7 mouse cellular contexts compared by ENCODE assay signal in the genomic region with DNA sequence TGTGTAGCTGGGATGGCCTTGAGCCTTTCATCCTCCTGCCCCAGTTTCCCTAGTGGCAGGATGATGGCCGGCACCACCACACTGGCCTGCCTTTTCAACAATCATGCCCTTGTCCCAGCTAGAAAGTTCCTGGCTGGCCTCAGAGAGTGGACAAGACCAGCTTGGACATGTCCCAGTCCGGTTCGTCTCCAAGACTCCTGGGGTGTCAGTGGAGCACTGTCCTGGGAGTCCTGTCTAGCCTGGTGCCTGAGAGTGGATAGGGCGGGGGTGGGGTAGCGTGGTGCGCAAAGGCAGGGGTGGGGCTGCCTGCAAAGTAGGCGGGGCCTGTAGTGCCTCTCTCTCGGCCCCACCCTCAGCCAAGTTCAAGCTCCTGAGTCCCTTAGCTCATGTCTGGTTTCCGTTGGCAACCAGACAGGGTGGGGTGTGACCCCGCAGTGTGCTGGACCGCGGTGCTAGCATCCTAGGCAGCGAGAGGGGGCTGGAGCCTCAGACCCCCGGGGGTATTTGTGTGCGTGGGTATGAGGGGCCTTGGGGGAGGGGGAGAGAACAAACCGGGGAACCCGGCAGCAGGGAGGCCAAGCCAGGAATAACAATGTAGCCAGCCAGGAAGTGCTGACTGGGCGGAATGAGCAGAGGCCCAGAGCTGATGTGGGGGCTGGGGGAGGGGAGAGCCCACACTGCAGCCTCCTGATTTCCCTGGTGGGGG. TPM values are rescaled to one million over a fixed set of nuclear protein-coding genes. Genes with fewer than 3 reads are reported as not detected.
DNase-seq lines count a peak whose midpoint lies in the region; ATAC-seq and TF ChIP-seq lines count a peak whose summit lies in the region.

No protein-coding gene starts in this region.

- TF ChIP-seq POLR2A in ES-Bruce4 (IDR thresholded peaks at IDR 0.05; ENCODE audit: insufficient read depth, low read length), result no peak
- no peak for TF ChIP-seq POLR2A in lung, adult 2 months (IDR thresholded peaks at IDR 0.05; ENCODE audit: borderline replicate concordance, extremely low read depth, low read depth, low read length)

- H3K27me3 ChIP-seq in ES-Bruce4 (ENCODE audit: control insufficient read depth, insufficient read depth, low read length, poor library complexity, severe bottlenecking), result no peaks in the 10 kb centered on the region
- peaks cover 2% of the 10 kb centered on the region; the same call in 1 of the 2 replicates for H3K27me3 ChIP-seq in embryonic facial prominence, embryonic 11.5 days (ENCODE audit: control insufficient read depth, insufficient read depth, low read length)
- peaks cover 5% of the 10 kb centered on the region; the same call in 1 of the 2 replicates for H3K27me3 ChIP-seq in heart, embryonic 12.5 days (replicated peaks)
- H3K27me3 ChIP-seq in kidney, embryonic 14.5 days (ENCODE audit: control insufficient read depth, insufficient read depth, low read length), result 0 out of 2 replicates have a peak, but pooled peaks cover 5% of the 10 kb centered on the region
- H3K27me3 ChIP-seq in neural tube, embryonic 15.5 days (replicated peaks), result no peaks in the 10 kb centered on the region

- peak overlapping the region; percentile 52 for H3K27ac ChIP-seq in ES-Bruce4 (ENCODE audit: insufficient read depth, low read length)
- peak overlapping the region; percentile 89 for H3K27ac ChIP-seq in embryonic facial prominence, embryonic 11.5 days (replicated peaks; ENCODE audit: low read depth, low read length)
- peak overlapping the region; percentile 93 for H3K27ac ChIP-seq in heart, embryonic 12.5 days (ENCODE audit: poor library complexity, severe bottlenecking)
- peak overlapping the region; percentile 94 for H3K27ac ChIP-seq in kidney, embryonic 14.5 days (ENCODE audit: low read depth, low read length)
- H3K27ac ChIP-seq in neural tube, embryonic 15.5 days (replicated peaks), result peak overlapping the region; percentile 82

- peaks cover 8% of the 10 kb centered on the region for H3K4me1 ChIP-seq in ES-Bruce4 (ENCODE audit: control insufficient read depth, insufficient read depth, low read length)
- H3K4me1 ChIP-seq in embryonic facial prominence, embryonic 11.5 days (ENCODE audit: control insufficient read depth, insufficient read depth, low read length), result peaks cover 18% of the 10 kb centered on the region
- peaks cover 59% of the 10 kb centered on the region for H3K4me1 ChIP-seq in heart, embryonic 12.5 days (replicated peaks)
- H3K4me1 ChIP-seq in kidney, embryonic 14.5 days (ENCODE audit: control insufficient read depth, insufficient read depth, low read length), result peaks cover 34% of the 10 kb centered on the region
- peaks cover 34% of the 10 kb centered on the region for H3K4me1 ChIP-seq in lung, adult 2 months (ENCODE audit: control insufficient read depth, insufficient read depth, low read length)
- peaks cover 50% of the 10 kb centered on the region for H3K4me1 ChIP-seq in neural tube, embryonic 15.5 days

- peak; percentile 94 for DNase-seq in ZHBTc4 (ENCODE audit: low read depth, low spot score)
- peak; percentile 88 for DNase-seq in embryonic facial prominence, embryonic 11.5 days (ENCODE audit: low spot score)
- peak; percentile 60 for DNase-seq in lung, adult 2 months

- TF ChIP-seq CTCF in ES-Bruce4 (IDR thresholded peaks at IDR 0.05; ENCODE audit: low read depth, low read length), result no peak
- no peak for TF ChIP-seq CTCF in lung, adult 2 months (IDR thresholded peaks at IDR 0.05; ENCODE audit: insufficient read depth, low read length)

- H3K36me3 ChIP-seq in ES-Bruce4 (ENCODE audit: control insufficient read depth, insufficient read depth, low read length, poor library complexity, severe bottlenecking), result no peaks in the 10 kb centered on the region
- no peaks in the 10 kb centered on the region for H3K36me3 ChIP-seq in embryonic facial prominence, embryonic 11.5 days (replicated peaks; ENCODE audit: control insufficient read depth, insufficient read depth, low read depth, low read length)
- H3K36me3 ChIP-seq in heart, embryonic 12.5 days, result peaks cover 76% of the 10 kb centered on the region
- peaks cover 56% of the 10 kb centered on the region for H3K36me3 ChIP-seq in kidney, embryonic 14.5 days (ENCODE audit: control insufficient read depth, insufficient read depth, low read length)
- peaks cover 47% of the 10 kb centered on the region for H3K36me3 ChIP-seq in neural tube, embryonic 15.5 days

- H3K9me3 ChIP-seq in ES-Bruce4 (replicated peaks; ENCODE audit: control insufficient read depth, insufficient read depth, low read length, poor library complexity, severe bottlenecking), result no peaks in the 10 kb centered on the region
- no peaks in the 10 kb centered on the region for H3K9me3 ChIP-seq in embryonic facial prominence, embryonic 11.5 days (replicated peaks; ENCODE audit: control insufficient read depth, low read length)
- no peaks in the 10 kb centered on the region for H3K9me3 ChIP-seq in heart, embryonic 12.5 days (replicated peaks)
- H3K9me3 ChIP-seq in kidney, embryonic 14.5 days (ENCODE audit: control insufficient read depth, low read length), result no peaks in the 10 kb centered on the region
- no peaks in the 10 kb centered on the region for H3K9me3 ChIP-seq in neural tube, embryonic 15.5 days (replicated peaks)

- H3K4me3 ChIP-seq in ES-Bruce4 (ENCODE audit: low read depth, low read length), result peak overlapping the region; percentile 17
- no peak overlapping the region for H3K4me3 ChIP-seq in embryonic facial prominence, embryonic 11.5 days (ENCODE audit: low read depth, low read length)
- H3K4me3 ChIP-seq in heart, embryonic 12.5 days, result peak overlapping the region; percentile 19; the same call in 1 of the 2 replicates
- peak overlapping the region; percentile 14; the same call in 1 of the 2 replicates for H3K4me3 ChIP-seq in kidney, embryonic 14.5 days (ENCODE audit: low read length)
- no peak overlapping the region for H3K4me3 ChIP-seq in lung, adult 2 months (replicated peaks; ENCODE audit: extremely low read depth, low read depth, low read length)
- H3K4me3 ChIP-seq in neural tube, embryonic 15.5 days (replicated peaks), result no peak overlapping the region

- H3K9ac ChIP-seq in ES-Bruce4 (ENCODE audit: low read depth, poor library complexity, severe bottlenecking), result peak overlapping the region; percentile 39; the same call in 1 of the 2 replicates
- peak overlapping the region; percentile 18; the same call in 1 of the 2 replicates for H3K9ac ChIP-seq in embryonic facial prominence, embryonic 11.5 days (replicated peaks; ENCODE audit: low read length)
- peak overlapping the region; percentile 61 for H3K9ac ChIP-seq in heart, embryonic 12.5 days
- peak overlapping the region; percentile 29 for H3K9ac ChIP-seq in kidney, embryonic 14.5 days (ENCODE audit: low read depth, low read length)
- 0 out of 2 replicates have a peak overlapping the region, but pooled peaks have one; percentile 17 for H3K9ac ChIP-seq in neural tube, embryonic 15.5 days (replicated peaks)

- no peak for TF ChIP-seq EP300 in ES-Bruce4 (IDR thresholded peaks at IDR 0.05; ENCODE audit: insufficient read depth, low read depth, low read length)

- ATAC-seq in embryonic facial prominence, embryonic 11.5 days (replicated peaks; ENCODE audit: insufficient number of reproducible peaks, low FRiP score, low TSS enrichment, low read depth), result peak; percentile 76
- ATAC-seq in heart, embryonic 12.5 days (ENCODE audit: insufficient number of reproducible peaks, low FRiP score), result peak; percentile 86
- ATAC-seq in kidney, embryonic 14.5 days (ENCODE audit: low FRiP score, low TSS enrichment), result peak; percentile 85
- ATAC-seq in neural tube, embryonic 15.5 days (ENCODE audit: low FRiP score), result peak; percentile 48

- 3% methylated on average over 18 of the region's 18 CpGs for WGBS in embryonic facial prominence, embryonic 11.5 days
- WGBS in heart, embryonic 12.5 days, result 9% methylated on average over 18 of the region's 18 CpGs
- 4% methylated on average over 18 of the region's 18 CpGs for WGBS in kidney, embryonic 14.5 days
- 11% methylated on average over 18 of the region's 18 CpGs for WGBS in lung, adult 2 months
- 10% methylated on average over 17 of the region's 18 CpGs for WGBS in neural tube, embryonic 15.5 days

- peak overlapping the region; percentile 34 for H3K4me2 ChIP-seq in embryonic facial prominence, embryonic 11.5 days (ENCODE audit: low read depth, low read length)
- H3K4me2 ChIP-seq in heart, embryonic 12.5 days, result peak overlapping the region; percentile 53
- peak overlapping the region; percentile 37 for H3K4me2 ChIP-seq in kidney, embryonic 14.5 days (replicated peaks; ENCODE audit: low read depth, low read length)
- peak overlapping the region; percentile 25; the same call in 1 of the 2 replicates for H3K4me2 ChIP-seq in neural tube, embryonic 15.5 days

RNA-seq across cellular contexts. Expression of a gene that starts 8.8 kb away (rescaled TPM):
- 4.8 and 5.3 TPM in 2 replicates for polyA plus RNA-seq in ES-Bruce4 (2011; ENCODE audit: insufficient read depth, insufficient read length, low read depth, missing spikeins)
- polyA plus RNA-seq in embryonic facial prominence, embryonic 11.5 days (2014; fragmentation: Nextera tagmentation; extraction: Ambion mirVana), result 3.4 and 4.1 TPM in 2 replicates
- polyA plus RNA-seq in heart, embryonic 12.5 days (2016; fragmentation: Nextera tagmentation; extraction: Ambion mirVana), result 2.9 and 4.3 TPM in 2 replicates
- 14.9 and 16.4 TPM in 2 replicates for polyA plus RNA-seq in kidney, embryonic 14.5 days (2014; fragmentation: Nextera tagmentation; extraction: Ambion mirVana)
- 8.8 and 10.1 TPM in 2 replicates for polyA plus RNA-seq in lung, adult 2 months (2012; rRNA removed)
- 2.5 and 9.3 TPM in 2 replicates for polyA plus RNA-seq in neural tube, embryonic 15.5 days (2015; fragmentation: Nextera tagmentation; extraction: Ambion mirVana)

RNA-seq across cellular contexts. Expression of a gene that starts 12.9 kb away (rescaled TPM):
- polyA plus RNA-seq in ES-Bruce4 (2011; ENCODE audit: insufficient read depth, insufficient read length, low read depth, missing spikeins), result 1.1 TPM in 1 of 2 replicates, not detected in the other
- polyA plus RNA-seq in embryonic facial prominence, embryonic 11.5 days (2014; fragmentation: Nextera tagmentation; extraction: Ambion mirVana), result 0.63 TPM in 1 of 2 replicates, not detected in the other
- 1.2 and 1.8 TPM in 2 replicates for polyA plus RNA-seq in heart, embryonic 12.5 days (2016; fragmentation: Nextera tagmentation; extraction: Ambion mirVana)
- polyA plus RNA-seq in kidney, embryonic 14.5 days (2014; fragmentation: Nextera tagmentation; extraction: Ambion mirVana), result 0.61 and 1.5 TPM in 2 replicates
- polyA plus RNA-seq in lung, adult 2 months (2012; rRNA removed), result 3.6 and 5.9 TPM in 2 replicates
- 3.4 and 3.6 TPM in 2 replicates for polyA plus RNA-seq in neural tube, embryonic 15.5 days (2015; fragmentation: Nextera tagmentation; extraction: Ambion mirVana)

RNA-seq across cellular contexts. Expression of a gene that starts 17.4 kb away (rescaled TPM):
- 1.5 TPM in 1 of 2 replicates, not detected in the other for polyA plus RNA-seq in ES-Bruce4 (2011; ENCODE audit: insufficient read depth, insufficient read length, low read depth, missing spikeins)
- 2.5 and 4.1 TPM in 2 replicates for polyA plus RNA-seq in embryonic facial prominence, embryonic 11.5 days (2014; fragmentation: Nextera tagmentation; extraction: Ambion mirVana)
- 1.9 and 2.2 TPM in 2 replicates for polyA plus RNA-seq in heart, embryonic 12.5 days (2016; fragmentation: Nextera tagmentation; extraction: Ambion mirVana)
- polyA plus RNA-seq in kidney, embryonic 14.5 days (2014; fragmentation: Nextera tagmentation; extraction: Ambion mirVana), result 3.5 and 3.8 TPM in 2 replicates
- 3.7 and 6.3 TPM in 2 replicates for polyA plus RNA-seq in lung, adult 2 months (2012; rRNA removed)
- 5.7 and 7.2 TPM in 2 replicates for polyA plus RNA-seq in neural tube, embryonic 15.5 days (2015; fragmentation: Nextera tagmentation; extraction: Ambion mirVana)

RNA-seq across cellular contexts. Expression of a gene that starts 17.4 kb away (rescaled TPM):
- 52.9 and 70.3 TPM in 2 replicates for polyA plus RNA-seq in ES-Bruce4 (2011; ENCODE audit: insufficient read depth, insufficient read length, low read depth, missing spikeins)
- 45.0 and 52.5 TPM in 2 replicates for polyA plus RNA-seq in embryonic facial prominence, embryonic 11.5 days (2014; fragmentation: Nextera tagmentation; extraction: Ambion mirVana)
- polyA plus RNA-seq in heart, embryonic 12.5 days (2016; fragmentation: Nextera tagmentation; extraction: Ambion mirVana), result 66.7 and 66.9 TPM in 2 replicates
- 59.2 and 73.9 TPM in 2 replicates for polyA plus RNA-seq in kidney, embryonic 14.5 days (2014; fragmentation: Nextera tagmentation; extraction: Ambion mirVana)
- polyA plus RNA-seq in lung, adult 2 months (2012; rRNA removed), result 79.2 and 83.4 TPM in 2 replicates
- polyA plus RNA-seq in neural tube, embryonic 15.5 days (2015; fragmentation: Nextera tagmentation; extraction: Ambion mirVana), result 101 TPM in 2 replicates

RNA-seq across cellular contexts. Expression of a gene that starts 23.4 kb away (rescaled TPM):
- polyA plus RNA-seq in ES-Bruce4 (2011; ENCODE audit: insufficient read depth, insufficient read length, low read depth, missing spikeins), result 47.8 and 51.4 TPM in 2 replicates
- 92.1 and 95.0 TPM in 2 replicates for polyA plus RNA-seq in embryonic facial prominence, embryonic 11.5 days (2014; fragmentation: Nextera tagmentation; extraction: Ambion mirVana)
- polyA plus RNA-seq in heart, embryonic 12.5 days (2016; fragmentation: Nextera tagmentation; extraction: Ambion mirVana), result 96.4 and 99.5 TPM in 2 replicates
- 101 and 108 TPM in 2 replicates for polyA plus RNA-seq in kidney, embryonic 14.5 days (2014; fragmentation: Nextera tagmentation; extraction: Ambion mirVana)
- polyA plus RNA-seq in lung, adult 2 months (2012; rRNA removed), result 59.3 and 61.8 TPM in 2 replicates
- 132 and 146 TPM in 2 replicates for polyA plus RNA-seq in neural tube, embryonic 15.5 days (2015; fragmentation: Nextera tagmentation; extraction: Ambion mirVana)

Comparison
In these comparisons a context has a peak if more than half of its experiments do, and no peak if none do; other contexts are left out.
1. H3K4me3 ChIP-seq: peak in ES-Bruce4 (single experiment), heart, embryonic 12.5 days (single experiment) and kidney, embryonic 14.5 days (single experiment); none in embryonic facial prominence, embryonic 11.5 days (single experiment), lung, adult 2 months (single experiment) and neural tube, embryonic 15.5 days (single experiment).
2. Peak in every context shown above with its lines, with median percentiles within 50 percentile points of each other: H3K27ac ChIP-seq, H3K9ac ChIP-seq, DNase-seq, ATAC-seq and H3K4me2 ChIP-seq.